Mouse (Mus musculus) MEL (cell line): ENCODE measurements around the gene Drc7.

ENCODE experiments used
- GABPA ChIP-seq: IDR thresholded peaks from 2 replicates; pipeline ENCODE4 v1.6.1; 2012; ENCODE audit warnings: low read depth, mild to moderate bottlenecking, inconsistent platforms, low read length, improper control_type of control experiment, moderate library complexity
- POLR2A ChIP-seq, 2 experiments: IDR thresholded peaks; 2 replicates each; pipeline ENCODE4 v1.6.1; 2011 to 2012; ENCODE audit warnings: low read length in 2 of 2, mild to moderate bottlenecking in 2 of 2, control low read depth in 1 of 2, improper control_type of control experiment in 1 of 2, low read depth in 1 of 2, moderate library complexity in 1 of 2; ENCODE audit not compliant: control insufficient read depth in 1 of 2, insufficient read depth in 1 of 2, poor library complexity in 1 of 2

- TF ChIP-seq GABPA (no peak), POLR2A (IDR thresholded peaks at IDR 0.05; ENCODE audit: control insufficient read depth in 1 of 2, insufficient read depth in 1 of 2, low read depth in 1 of 2, low read length in 2 of 2, poor library complexity in 1 of 2) (no peak)
Measured at GRCm38 (mm10) chr8:95020293-95020777, 34.6 kb upstream of the Drc7 start.
